In the genomic region with DNA sequence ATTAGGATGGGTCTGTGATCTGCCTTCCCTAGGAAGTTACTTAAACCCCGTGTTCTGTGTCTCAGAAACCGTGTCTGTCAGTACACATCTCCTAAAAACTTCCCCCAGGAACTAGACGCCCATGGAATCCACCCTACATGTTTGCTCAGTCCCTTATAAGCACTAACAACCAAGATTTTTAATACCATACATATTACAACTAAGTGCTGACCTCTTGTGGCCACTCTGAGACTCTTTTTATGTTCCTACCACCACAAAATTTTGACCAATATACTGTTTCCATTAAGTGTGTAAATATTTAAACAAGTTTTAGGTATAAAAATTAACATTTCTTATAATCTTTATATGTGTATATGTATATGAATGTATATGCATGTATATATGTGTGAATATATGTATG, we compare ENCODE assay signal across 9 mouse cellular contexts.
A peak's percentile ranks its signal among the peaks of the same experiment; 100 is the strongest.
DNase-seq lines count a peak whose midpoint lies in the region; ATAC-seq lines count a peak whose summit lies in the region.
"Had no signal": no experiment of that assay in that cellular context is flagged by ENCODE, and none has a peak within 500 bp of the region (broad histone marks: within the 10 kb centered on the region; RNA-seq: fewer than 3 reads in every experiment).

No protein-coding gene starts in this region.

- no peaks in the 10 kb centered on the region for H3K36me3 ChIP-seq in hindbrain, embryonic 15.5 days
- H3K36me3 ChIP-seq in hindbrain, embryonic 10.5 days = no peaks in the 10 kb centered on the region
- no peaks in the 10 kb centered on the region for H3K36me3 ChIP-seq in midbrain, embryonic 15.5 days (replicated peaks)
- H3K36me3 ChIP-seq in midbrain, embryonic 16.5 days (ENCODE audit: control insufficient read depth, insufficient read depth, low read length) = no peaks in the 10 kb centered on the region

- no peaks in the 10 kb centered on the region for H3K27me3 ChIP-seq in hindbrain, embryonic 15.5 days
- 0 out of 2 replicates have a peak, but pooled peaks cover 5% of the 10 kb centered on the region for H3K27me3 ChIP-seq in hindbrain, embryonic 10.5 days (ENCODE audit: insufficient read depth, poor library complexity, severe bottlenecking)
- no peaks in the 10 kb centered on the region; the same call in 1 of the 2 replicates for H3K27me3 ChIP-seq in midbrain, embryonic 15.5 days (replicated peaks)
- no peaks in the 10 kb centered on the region for H3K27me3 ChIP-seq in midbrain, embryonic 16.5 days (ENCODE audit: control insufficient read depth, insufficient read depth, low read depth, low read length)

- WGBS in hindbrain, embryonic 15.5 days = 12% methylated on average over 3 of the region's 3 CpGs
- 14% methylated on average over 3 of the region's 3 CpGs for WGBS in hindbrain, embryonic 10.5 days
- WGBS in midbrain, embryonic 15.5 days = 5% methylated on average over 3 of the region's 3 CpGs
- WGBS in midbrain, embryonic 16.5 days = 14% methylated on average over 3 of the region's 3 CpGs

- no peak overlapping the region for H3K9ac ChIP-seq in hindbrain, embryonic 15.5 days
- H3K9ac ChIP-seq in midbrain, embryonic 15.5 days = no peak overlapping the region
- H3K9ac ChIP-seq in midbrain, embryonic 16.5 days (ENCODE audit: low read depth, low read length) = no peak overlapping the region

- no peaks in the 10 kb centered on the region for H3K4me1 ChIP-seq in hindbrain, embryonic 15.5 days (replicated peaks)
- H3K4me1 ChIP-seq in hindbrain, embryonic 10.5 days (replicated peaks) = peaks cover 10% of the 10 kb centered on the region
- H3K4me1 ChIP-seq in midbrain, embryonic 15.5 days = no peaks in the 10 kb centered on the region
- no peaks in the 10 kb centered on the region for H3K4me1 ChIP-seq in midbrain, embryonic 16.5 days (ENCODE audit: control insufficient read depth, insufficient read depth, low read length)

- H3K9me3 ChIP-seq in hindbrain, embryonic 15.5 days = no peaks in the 10 kb centered on the region
- no peaks in the 10 kb centered on the region for H3K9me3 ChIP-seq in hindbrain, embryonic 10.5 days
- no peaks in the 10 kb centered on the region for H3K9me3 ChIP-seq in midbrain, embryonic 15.5 days
- H3K9me3 ChIP-seq in midbrain, embryonic 16.5 days (replicated peaks; ENCODE audit: control insufficient read depth, low read length, poor library complexity, severe bottlenecking) = no peaks in the 10 kb centered on the region

- H3K4me3 ChIP-seq in hindbrain, embryonic 15.5 days = no peak overlapping the region
- no peak overlapping the region for H3K4me3 ChIP-seq in hindbrain, embryonic 10.5 days
- H3K4me3 ChIP-seq in midbrain, embryonic 15.5 days = no peak overlapping the region
- no peak overlapping the region for H3K4me3 ChIP-seq in midbrain, embryonic 16.5 days (ENCODE audit: low read depth, low read length)

- ATAC-seq in hindbrain, embryonic 15.5 days (ENCODE audit: low FRiP score, low read depth) = peak; percentile 10; the same call in 1 of the 2 replicates
- peak; percentile 38; the same call in 1 of the 2 replicates for ATAC-seq in midbrain, embryonic 15.5 days (replicated peaks)
- no peak for ATAC-seq in midbrain, embryonic 16.5 days

- H3K27ac ChIP-seq in hindbrain, embryonic 15.5 days (replicated peaks) = no peak overlapping the region
- no peak overlapping the region for H3K27ac ChIP-seq in hindbrain, embryonic 10.5 days
- no peak overlapping the region for H3K27ac ChIP-seq in midbrain, embryonic 15.5 days
- H3K27ac ChIP-seq in midbrain, embryonic 16.5 days (ENCODE audit: low read length) = no peak overlapping the region
- H3K27ac ChIP-seq: macrophage had no signal

- DNase-seq in hindbrain, embryonic 10.5 days (ENCODE audit: low spot score) = no peak
- DNase-seq in embryo, embryonic 11 days = peak; percentile 58
- peak; percentile 41 for DNase-seq in retina, postnatal 1 day
- DNase-seq in thymus, postnatal 36 days = no peak
- DNase-seq: heart, adult 18-20 months had no signal

- H3K4me2 ChIP-seq in hindbrain, embryonic 15.5 days = no peak overlapping the region
- no peak overlapping the region for H3K4me2 ChIP-seq in midbrain, embryonic 15.5 days
- no peak overlapping the region for H3K4me2 ChIP-seq in midbrain, embryonic 16.5 days (ENCODE audit: low read length)

Comparison
In these comparisons a context has a peak if more than half of its experiments do, and no peak if none do; other contexts are left out.
1. DNase-seq: peak in embryo, embryonic 11 days (single experiment) and retina, postnatal 1 day (single experiment); none in hindbrain, embryonic 10.5 days (single experiment) and thymus, postnatal 36 days (0 of 2).